Mouse (Mus musculus) frontal cortex, postnatal 10 days (tissue): ENCODE data around the gene 4930426L09Rik.

Experiments
- DNase-seq, 2 experiments: peaks; one replicate each; pipeline ENCODE4 v3.0.0; 2022; ENCODE audit warnings: low spot score in 2 of 2, mixed read lengths in 1 of 2

The 4930426L09Rik gene

GRCm38 (mm10) chr2:19011443-19011842 is 13.3 kb downstream of the 4930426L09Rik start:
- no peak for DNase-seq

DNA sequence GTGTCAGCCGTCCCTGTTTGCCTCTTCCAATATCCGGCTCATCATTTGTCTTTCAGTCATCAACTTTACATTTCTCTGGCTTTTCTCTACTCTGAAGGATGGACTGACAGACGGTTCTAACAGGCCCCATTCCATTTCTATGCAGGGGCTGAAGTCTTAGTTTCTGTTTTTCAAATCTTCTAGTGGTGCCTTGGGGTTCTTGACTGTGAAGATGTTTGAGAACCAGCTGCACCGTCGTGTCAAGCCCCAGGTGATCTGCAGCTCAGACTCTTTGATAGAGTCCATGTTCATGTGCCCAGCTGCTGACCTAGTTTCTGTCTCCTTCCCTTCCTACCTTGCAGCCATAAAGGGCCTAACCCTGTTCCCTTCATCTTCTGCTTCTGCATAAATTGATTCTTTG is 18.2 kb downstream of the 4930426L09Rik start:
- no peak for DNase-seq

DNA sequence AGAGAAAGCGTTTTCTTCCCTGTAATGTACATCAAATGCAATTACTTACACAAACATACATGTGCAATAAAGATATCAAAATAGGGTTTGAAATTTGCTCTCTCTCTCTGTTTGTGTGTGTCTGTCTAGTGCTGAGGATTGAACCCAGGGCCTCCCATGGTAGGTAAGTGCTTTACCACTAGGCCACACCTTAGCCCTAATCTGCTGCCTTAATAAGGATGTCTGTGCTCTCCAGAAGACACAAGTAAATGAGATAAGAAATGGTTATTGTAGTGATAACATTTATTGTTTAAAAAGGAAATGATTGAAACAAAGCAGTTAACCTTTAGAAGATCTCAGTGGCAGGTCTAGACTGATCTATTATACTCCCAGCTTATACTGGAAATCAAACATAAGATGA is 18.7 kb downstream of the 4930426L09Rik start:
- DNase-seq: no peak

GRCm38 (mm10) chr2:19018034-19018433 is 19.9 kb downstream of the 4930426L09Rik start:
- DNase-seq: no peak

DNA sequence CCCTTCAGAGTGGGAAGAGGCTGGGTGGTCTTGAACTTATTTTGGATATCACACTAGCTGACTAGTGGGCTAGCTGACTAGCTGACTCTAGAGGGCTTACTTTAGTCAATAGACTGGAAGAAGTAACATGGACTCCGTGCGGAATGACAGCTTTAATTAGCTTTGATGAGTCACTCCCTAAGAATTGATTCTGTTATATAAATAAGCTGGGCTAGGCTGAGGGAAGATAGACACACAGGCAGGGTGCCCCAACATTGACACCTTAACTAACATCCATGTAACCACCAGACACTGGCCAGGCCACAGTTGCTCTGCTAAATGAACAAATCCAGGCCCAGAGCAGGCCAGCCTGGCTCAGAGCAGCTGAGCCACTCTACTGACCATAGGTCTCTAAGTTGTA is 26.7 kb downstream of the 4930426L09Rik start:
- no peak for DNase-seq

GRCm38 (mm10) chr2:19037430-19037829 is 39.3 kb downstream of the 4930426L09Rik start:
- no peak for DNase-seq

DNA sequence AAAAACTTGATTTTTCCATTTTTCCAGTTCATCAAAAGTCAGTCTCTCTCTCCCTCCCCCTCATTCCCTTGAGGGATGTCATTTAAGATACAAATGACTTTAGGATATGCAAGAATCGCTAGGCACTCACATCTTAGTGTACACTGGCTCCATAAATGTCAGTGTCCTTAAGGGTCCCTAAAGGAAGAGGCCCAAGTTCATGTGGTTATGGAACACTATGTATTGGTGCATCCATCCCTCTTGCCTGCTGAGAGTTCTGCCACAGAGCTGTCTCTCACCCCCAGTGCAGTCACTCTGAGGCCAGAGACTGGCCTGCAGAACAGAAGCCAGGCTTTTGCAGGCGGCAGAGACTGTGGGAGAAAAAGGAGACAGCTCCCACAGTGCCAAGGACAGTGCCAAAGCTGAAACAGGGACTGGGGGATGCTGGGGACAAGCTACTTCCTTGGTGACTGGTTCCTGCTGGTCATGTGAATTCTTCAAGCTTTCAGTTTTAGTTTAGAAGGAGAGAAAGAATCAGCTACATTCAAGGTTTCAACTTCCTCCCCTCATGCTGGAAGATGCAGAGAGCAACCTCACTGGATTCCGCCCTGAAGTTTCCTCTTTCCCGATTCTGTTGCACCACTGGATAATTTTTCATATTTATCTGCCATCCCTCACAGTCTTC is 39.9 kb downstream of the 4930426L09Rik start:
- no peak for DNase-seq

DNA sequence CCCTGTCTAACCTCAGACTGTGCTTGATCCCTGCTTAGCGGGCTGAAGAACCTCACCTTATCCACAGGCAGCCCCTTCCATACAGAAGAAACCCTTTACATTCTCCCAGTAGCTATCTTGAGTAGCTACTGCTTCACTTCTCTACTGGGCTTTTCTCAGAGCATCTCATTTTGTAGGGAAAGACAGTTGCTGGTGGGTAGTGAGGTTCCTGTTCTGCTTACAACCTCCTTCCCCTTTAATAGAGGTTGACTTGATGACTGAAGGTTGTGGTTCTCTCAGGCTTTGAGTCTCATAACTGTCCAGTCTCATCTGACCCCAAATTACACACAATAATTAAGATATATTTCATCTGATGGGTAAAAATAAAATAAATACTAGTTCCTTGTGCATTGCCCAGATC is 50.1 kb downstream of the 4930426L09Rik start:
- no peak for DNase-seq

DNA sequence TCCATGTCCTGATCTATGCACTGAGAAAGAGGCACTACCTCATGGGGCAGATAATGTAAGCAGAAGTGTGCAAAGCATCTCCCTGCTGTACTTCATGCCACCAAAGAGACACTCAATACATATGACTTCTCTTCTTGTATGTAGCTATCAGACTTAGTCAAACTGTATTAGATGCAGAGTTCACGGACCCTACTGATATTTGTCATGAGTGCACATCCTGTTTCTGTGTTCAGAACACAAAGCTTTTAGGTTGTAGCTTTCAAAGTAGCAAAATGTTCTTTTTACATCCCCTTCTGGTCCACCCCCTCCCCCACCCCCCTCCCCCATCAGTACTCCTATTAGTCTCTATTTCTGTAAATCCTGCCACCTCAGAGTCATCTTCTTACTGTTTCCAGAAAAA is 51.2 kb downstream of the 4930426L09Rik start:
- DNase-seq: no peak
